Mouse (Mus musculus): ENCODE results near the gene Adcy1. TPM values are rescaled to one million over a fixed set of nuclear protein-coding genes. Genes with fewer than 3 reads are reported as not detected.

The Adcy1 gene
- polyA plus RNA-seq, 1 experiment from 2014 or later, result 0.79 TPM

DNA sequence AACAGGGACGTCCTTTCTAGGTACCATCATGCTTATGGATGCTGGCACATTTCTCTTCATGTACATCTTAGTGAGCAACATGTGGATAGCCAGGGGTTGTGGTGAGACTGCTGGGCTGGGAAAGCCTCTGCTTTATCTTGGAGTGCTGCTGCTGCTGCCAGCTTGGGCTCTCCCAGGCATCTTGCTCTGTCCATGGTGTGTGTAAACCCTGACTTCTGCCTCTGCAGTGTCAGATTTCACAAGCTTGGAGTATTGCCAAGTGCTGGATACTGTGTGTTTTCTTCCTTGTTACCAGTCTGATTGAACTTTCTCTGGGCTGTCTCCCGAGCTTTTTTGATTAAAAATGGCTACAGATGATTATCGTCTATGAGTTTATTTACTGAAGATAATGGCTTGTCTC, 79.4 kb downstream of the Adcy1 start:
- 16% methylated on average over 3 of the region's 3 CpGs for WGBS
- H3K27ac ChIP-seq, result no peak overlapping the region
- no peaks in the 10 kb centered on the region for H3K27me3 ChIP-seq
- no peaks in the 10 kb centered on the region for H3K36me3 ChIP-seq
- peak; percentile 77; the same call in 1 of the 2 replicates for ATAC-seq (ENCODE audit: borderline replicate concordance, extremely low read depth, low FRiP score, low TSS enrichment)
- H3K4me2 ChIP-seq, result no peak overlapping the region
- no peak overlapping the region for H3K4me3 ChIP-seq
- H3K4me1 ChIP-seq, result peaks cover 13% of the 10 kb centered on the region
- no peak overlapping the region for H3K9ac ChIP-seq
- no peaks in the 10 kb centered on the region for H3K9me3 ChIP-seq

DNA sequence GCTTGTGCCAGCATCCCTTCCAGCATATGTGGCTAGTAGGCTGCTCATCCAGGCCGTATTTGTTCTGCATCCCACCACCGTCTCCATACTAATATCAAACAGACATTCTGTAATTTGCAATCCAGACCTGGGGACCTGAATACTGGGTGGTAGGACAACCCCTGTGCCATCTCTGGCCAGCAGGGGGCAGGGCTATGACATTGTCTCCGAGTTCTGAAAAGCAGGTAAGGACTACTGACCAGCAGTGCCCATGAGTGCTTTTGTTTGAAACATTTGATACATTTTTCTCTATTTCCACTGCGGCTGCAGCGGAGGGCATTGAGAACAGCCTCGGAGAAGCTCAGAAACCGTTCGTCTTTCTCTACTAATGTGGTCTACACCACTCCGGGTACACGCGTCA, 81.1 kb downstream of the Adcy1 start:
- H3K4me3 ChIP-seq, result no peak overlapping the region
- H3K9ac ChIP-seq, result no peak overlapping the region
- no peaks in the 10 kb centered on the region for H3K36me3 ChIP-seq
- peaks cover 13% of the 10 kb centered on the region for H3K4me1 ChIP-seq
- H3K27me3 ChIP-seq, result no peaks in the 10 kb centered on the region
- ATAC-seq (ENCODE audit: borderline replicate concordance, extremely low read depth, low FRiP score, low TSS enrichment), result no peak
- 84% methylated on average over 11 of the region's 11 CpGs for WGBS
- H3K27ac ChIP-seq, result no peak overlapping the region
- no peaks in the 10 kb centered on the region for H3K9me3 ChIP-seq
- H3K4me2 ChIP-seq, result no peak overlapping the region

DNA sequence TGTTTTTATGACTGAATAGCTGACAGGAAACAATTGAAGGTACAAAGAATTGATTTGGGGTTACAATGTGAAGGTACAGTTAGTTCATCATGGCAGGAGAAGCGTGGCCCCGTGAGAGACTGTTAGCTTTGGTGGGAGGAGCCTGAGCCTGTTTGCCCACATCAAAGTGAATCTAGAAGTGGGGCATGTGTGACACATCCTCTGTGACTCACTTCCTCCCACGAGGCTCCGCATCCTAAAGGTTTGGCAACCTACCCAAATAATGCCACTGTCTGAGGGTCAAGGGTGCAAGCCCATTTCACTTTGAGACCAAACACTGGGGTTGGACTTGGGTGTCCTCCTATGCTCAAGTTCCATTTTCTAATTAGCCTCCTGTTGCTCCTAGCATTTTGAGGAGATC, 81.9 kb downstream of the Adcy1 start:
- no peaks in the 10 kb centered on the region for H3K36me3 ChIP-seq
- 37% methylated on average over 4 of the region's 4 CpGs for WGBS
- H3K4me1 ChIP-seq, result peaks cover 13% of the 10 kb centered on the region
- H3K4me2 ChIP-seq, result no peak overlapping the region
- H3K27ac ChIP-seq, result no peak overlapping the region
- no peaks in the 10 kb centered on the region for H3K27me3 ChIP-seq
- no peak for ATAC-seq (ENCODE audit: borderline replicate concordance, extremely low read depth, low FRiP score, low TSS enrichment)
- H3K9ac ChIP-seq, result no peak overlapping the region
- H3K9me3 ChIP-seq, result no peaks in the 10 kb centered on the region
- H3K4me3 ChIP-seq, result no peak overlapping the region

DNA sequence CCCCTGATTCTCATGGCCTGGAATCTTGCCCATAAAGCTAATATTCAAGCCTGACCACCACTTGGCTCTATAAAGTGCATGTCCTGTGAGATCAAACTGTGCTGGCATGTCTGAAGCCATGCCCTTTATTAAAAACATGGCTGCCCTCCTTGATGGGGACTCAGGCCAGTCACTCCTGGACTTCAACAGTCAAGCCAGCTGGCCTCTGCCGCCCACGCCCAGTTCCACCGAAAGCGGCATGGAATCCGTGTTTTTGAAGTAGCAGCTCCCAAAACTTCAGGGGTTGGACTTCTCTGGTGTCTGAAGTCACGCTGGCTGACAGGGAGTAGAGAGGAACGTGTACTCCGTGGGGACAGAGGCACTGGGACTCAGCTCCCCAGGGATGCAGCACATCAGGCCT, 84.2 kb downstream of the Adcy1 start:
- ATAC-seq (ENCODE audit: borderline replicate concordance, extremely low read depth, low FRiP score, low TSS enrichment), result no peak
- WGBS, result 79% methylated on average over 8 of the region's 8 CpGs
- no peaks in the 10 kb centered on the region for H3K27me3 ChIP-seq

DNA sequence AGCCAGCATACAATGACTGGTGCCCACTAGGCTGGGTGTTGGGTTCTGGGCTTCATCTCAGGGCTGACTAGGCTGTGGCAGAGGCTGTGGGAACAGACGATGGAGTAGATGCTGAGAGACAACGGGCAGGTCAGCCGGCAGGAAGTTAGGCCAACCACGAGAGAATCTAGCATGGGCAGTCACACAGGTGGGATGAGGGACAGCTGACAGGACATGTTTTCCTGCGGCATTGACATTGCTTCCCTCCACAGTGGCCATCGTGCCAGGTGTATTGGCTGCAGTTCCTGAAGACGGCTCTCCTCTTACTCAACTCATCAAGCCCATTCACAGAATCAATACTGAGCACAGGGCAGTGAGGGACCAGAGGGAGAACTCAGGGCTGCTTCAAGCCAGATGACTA, 84.7 kb downstream of the Adcy1 start:
- Histone ChIP-seq H3K27me3 (no peaks in the 10 kb centered on the region), H3K9me3 (no peaks in the 10 kb centered on the region), H3K4me3 (no peak overlapping the region), H3K4me1 (no peaks in the 10 kb centered on the region; the same call in 1 of the 2 replicates), H3K4me2 (no peak overlapping the region), H3K27ac (no peak overlapping the region), H3K9ac (no peak overlapping the region), H3K36me3 (no peaks in the 10 kb centered on the region)
- WGBS, result 90% methylated on average over 7 of the region's 7 CpGs
- no peak for ATAC-seq (ENCODE audit: borderline replicate concordance, extremely low read depth, low FRiP score, low TSS enrichment)

More for the DNA sequence above, 84.2 kb downstream of the Adcy1 start:
- peaks cover 4% of the 10 kb centered on the region for H3K4me1 ChIP-seq
- H3K4me2 ChIP-seq, result no peak overlapping the region
- H3K9me3 ChIP-seq, result no peaks in the 10 kb centered on the region
- no peak overlapping the region for H3K27ac ChIP-seq
- H3K36me3 ChIP-seq, result no peaks in the 10 kb centered on the region
- H3K4me3 ChIP-seq, result no peak overlapping the region
- H3K9ac ChIP-seq, result no peak overlapping the region

DNA sequence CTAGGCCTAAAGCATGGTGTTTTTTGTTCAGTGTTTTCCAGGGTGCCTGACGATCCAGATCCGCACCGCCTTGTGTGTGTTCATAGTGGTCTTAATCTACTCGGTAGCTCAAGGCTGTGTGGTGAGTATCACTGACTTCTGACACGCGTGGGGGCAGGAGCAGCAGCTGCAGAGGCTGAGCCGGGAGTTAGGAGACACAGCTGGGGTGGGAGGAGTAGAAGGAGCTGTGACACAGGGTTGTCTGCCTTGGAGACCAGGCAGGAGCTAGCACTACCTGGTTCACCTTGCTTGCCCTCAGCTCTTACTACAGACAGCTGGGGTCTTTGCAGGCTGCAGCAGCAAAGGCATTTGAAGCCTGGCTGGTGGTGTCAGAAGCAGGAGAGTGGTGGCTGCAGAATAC, 86.2 kb downstream of the Adcy1 start:
- no peak for ATAC-seq (ENCODE audit: borderline replicate concordance, extremely low read depth, low FRiP score, low TSS enrichment)
- no peak overlapping the region for H3K27ac ChIP-seq
- no peak overlapping the region for H3K9ac ChIP-seq
- H3K4me1 ChIP-seq, result no peaks in the 10 kb centered on the region
- no peaks in the 10 kb centered on the region for H3K27me3 ChIP-seq
- H3K4me3 ChIP-seq, result no peak overlapping the region
- no peaks in the 10 kb centered on the region for H3K36me3 ChIP-seq
- H3K4me2 ChIP-seq, result no peak overlapping the region
- no peaks in the 10 kb centered on the region for H3K9me3 ChIP-seq
- WGBS, result 68% methylated on average over 7 of the region's 7 CpGs

DNA sequence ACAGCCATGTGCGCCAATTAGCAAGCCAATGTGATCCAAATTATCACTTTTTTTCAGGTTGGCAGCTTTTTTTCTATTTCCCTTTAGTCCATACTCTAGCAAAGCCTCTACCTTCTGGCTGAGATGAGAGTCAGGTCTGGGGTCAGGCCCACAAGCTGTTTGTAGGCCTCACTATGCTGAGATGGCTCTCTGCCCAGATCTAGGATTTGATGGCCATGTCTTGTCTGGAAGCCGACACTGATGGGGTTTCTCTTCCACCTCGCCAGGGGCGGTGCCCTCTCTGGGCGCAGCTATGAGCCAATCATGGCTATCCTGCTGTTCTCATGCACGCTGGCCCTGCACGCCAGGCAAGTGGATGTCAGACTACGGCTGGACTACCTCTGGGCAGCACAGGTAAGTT, 87.2 kb downstream of the Adcy1 start:
- Histone ChIP-seq H3K27ac (no peak overlapping the region), H3K4me2 (no peak overlapping the region), H3K4me1 (no peaks in the 10 kb centered on the region), H3K36me3 (no peaks in the 10 kb centered on the region), H3K27me3 (no peaks in the 10 kb centered on the region), H3K9ac (no peak overlapping the region), H3K4me3 (no peak overlapping the region), H3K9me3 (no peaks in the 10 kb centered on the region)
- ATAC-seq (ENCODE audit: borderline replicate concordance, extremely low read depth, low FRiP score, low TSS enrichment), result no peak
- 88% methylated on average over 8 of the region's 8 CpGs for WGBS

DNA sequence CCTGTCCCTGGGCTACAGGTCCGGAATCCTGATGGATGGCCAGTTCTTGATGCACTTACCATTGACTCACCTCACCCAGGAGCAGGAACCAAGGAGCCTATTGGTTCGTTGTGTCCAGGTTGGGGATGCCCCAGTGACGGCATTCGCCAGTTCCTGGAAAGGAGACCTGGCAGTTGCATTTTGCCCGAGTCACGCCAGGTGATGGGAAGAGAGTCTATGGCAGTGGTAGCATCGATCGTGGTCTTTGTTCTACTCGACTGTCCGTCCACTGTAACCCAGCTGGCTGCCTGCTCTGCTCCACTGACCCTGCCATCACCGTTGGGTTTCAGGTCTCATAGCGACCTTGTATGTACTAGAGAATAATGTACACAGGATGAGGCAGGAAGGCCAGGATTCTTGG, 89.1 kb downstream of the Adcy1 start:
- Histone ChIP-seq H3K4me3 (no peak overlapping the region), H3K4me1 (no peaks in the 10 kb centered on the region), H3K27me3 (no peaks in the 10 kb centered on the region), H3K9me3 (no peaks in the 10 kb centered on the region), H3K4me2 (no peak overlapping the region), H3K9ac (no peak overlapping the region), H3K27ac (no peak overlapping the region), H3K36me3 (no peaks in the 10 kb centered on the region)
- 93% methylated on average over 12 of the region's 12 CpGs for WGBS
- ATAC-seq (ENCODE audit: borderline replicate concordance, extremely low read depth, low FRiP score, low TSS enrichment), result no peak

DNA sequence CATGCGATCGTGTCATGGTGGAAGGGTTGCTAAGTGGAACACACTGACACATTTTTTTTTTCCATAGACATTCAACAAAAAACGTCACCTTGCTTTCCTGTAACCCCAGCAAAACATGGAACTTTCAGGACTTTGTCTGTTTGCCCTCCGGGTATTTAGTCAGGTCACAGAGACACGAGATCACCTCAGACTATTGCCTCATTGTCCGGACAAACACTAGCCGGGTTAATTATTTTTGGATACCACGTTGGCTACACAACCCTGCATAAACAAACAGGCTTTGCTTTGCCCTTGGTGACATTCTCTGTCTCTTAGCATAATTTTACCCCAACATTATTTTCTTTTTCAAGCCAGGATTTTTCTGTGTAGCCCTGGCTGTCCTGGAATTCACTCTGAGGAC, 89.8 kb downstream of the Adcy1 start:
- 66% methylated on average over 8 of the region's 8 CpGs for WGBS
- Histone ChIP-seq H3K9me3 (no peaks in the 10 kb centered on the region), H3K9ac (no peak overlapping the region), H3K27ac (no peak overlapping the region), H3K4me3 (no peak overlapping the region), H3K36me3 (no peaks in the 10 kb centered on the region), H3K27me3 (no peaks in the 10 kb centered on the region), H3K4me2 (no peak overlapping the region), H3K4me1 (no peaks in the 10 kb centered on the region)
- no peak for ATAC-seq (ENCODE audit: borderline replicate concordance, extremely low read depth, low FRiP score, low TSS enrichment)

DNA sequence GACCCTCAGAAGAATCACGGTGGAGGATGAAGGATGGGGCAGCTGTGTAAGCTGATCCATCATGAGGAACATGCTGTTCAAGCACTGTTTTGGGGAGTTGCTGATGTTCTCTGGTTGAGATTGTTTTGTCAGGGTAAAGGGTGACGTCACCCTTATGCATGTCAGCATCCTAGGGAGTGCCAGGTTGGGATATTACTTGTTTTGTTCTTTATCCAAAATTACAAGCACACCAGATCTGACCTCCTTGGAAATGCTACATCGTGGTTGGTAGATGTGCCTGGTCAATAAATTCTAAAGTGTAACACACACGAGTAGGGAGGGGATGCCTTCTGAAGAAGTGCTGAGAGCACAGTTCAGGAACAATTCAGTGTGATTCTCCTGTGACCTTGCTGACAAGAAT, 93.1 kb downstream of the Adcy1 start:
- 44% methylated on average over 4 of the region's 4 CpGs for WGBS
- no peak overlapping the region for H3K9ac ChIP-seq
- H3K9me3 ChIP-seq, result no peaks in the 10 kb centered on the region
- H3K4me2 ChIP-seq, result no peak overlapping the region
- H3K27ac ChIP-seq, result no peak overlapping the region
- H3K27me3 ChIP-seq, result no peaks in the 10 kb centered on the region
- no peak overlapping the region for H3K4me3 ChIP-seq
- H3K36me3 ChIP-seq, result no peaks in the 10 kb centered on the region
- peaks cover 16% of the 10 kb centered on the region for H3K4me1 ChIP-seq
- ATAC-seq (ENCODE audit: borderline replicate concordance, extremely low read depth, low FRiP score, low TSS enrichment), result no peak

DNA sequence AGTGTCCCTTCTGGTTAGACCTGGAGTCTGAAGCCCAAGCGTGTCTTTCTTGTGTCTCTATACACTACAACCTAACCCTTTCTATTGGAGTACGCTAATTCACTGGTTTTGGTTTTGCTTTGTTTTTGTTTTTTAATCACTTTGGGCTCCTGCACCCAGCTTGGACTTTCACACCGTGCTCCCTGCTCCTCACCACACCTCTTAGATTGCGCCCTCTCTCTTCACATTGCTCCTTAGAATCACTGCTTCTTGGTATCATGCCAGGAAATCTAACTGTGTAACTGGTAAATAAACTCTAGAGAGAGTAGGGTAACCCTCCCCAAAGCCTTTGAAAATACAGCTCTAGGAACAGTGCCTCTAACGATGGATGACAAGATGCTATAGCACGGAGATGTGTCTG, 94.9 kb downstream of the Adcy1 start:
- no peak overlapping the region for H3K9ac ChIP-seq
- no peaks in the 10 kb centered on the region for H3K27me3 ChIP-seq
- no peak overlapping the region for H3K4me2 ChIP-seq
- no peaks in the 10 kb centered on the region for H3K9me3 ChIP-seq
- peaks cover 16% of the 10 kb centered on the region for H3K4me1 ChIP-seq
- WGBS, result 73% methylated on average over 6 of the region's 6 CpGs
- no peak overlapping the region for H3K4me3 ChIP-seq
- ATAC-seq (ENCODE audit: borderline replicate concordance, extremely low read depth, low FRiP score, low TSS enrichment), result no peak
- H3K27ac ChIP-seq, result no peak overlapping the region
- H3K36me3 ChIP-seq, result no peaks in the 10 kb centered on the region

DNA sequence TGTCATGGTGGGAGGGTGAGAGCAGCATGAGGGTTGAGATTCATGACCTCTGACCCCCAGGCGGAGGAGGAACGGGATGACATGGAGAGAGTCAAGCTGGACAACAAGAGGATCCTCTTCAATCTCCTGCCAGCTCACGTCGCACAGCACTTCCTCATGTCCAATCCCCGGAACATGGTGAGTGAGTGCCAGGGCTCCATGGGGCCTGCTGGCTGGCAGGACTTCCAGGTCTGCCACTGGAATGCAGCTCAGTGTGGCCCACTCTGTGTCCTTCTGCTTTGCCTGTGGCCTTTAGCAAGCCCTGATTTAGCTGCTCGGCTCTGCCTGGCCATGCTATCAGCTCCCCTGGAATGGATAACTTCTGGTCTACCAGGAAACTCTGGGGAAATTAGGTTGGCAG, 96.9 kb downstream of the Adcy1 start:
- no peak overlapping the region for H3K4me3 ChIP-seq
- peak overlapping the region; percentile 46; the same call in 1 of the 2 replicates for H3K27ac ChIP-seq
- H3K9ac ChIP-seq, result no peak overlapping the region
- peaks cover 16% of the 10 kb centered on the region for H3K4me1 ChIP-seq
- ATAC-seq (ENCODE audit: borderline replicate concordance, extremely low read depth, low FRiP score, low TSS enrichment), result peak; percentile 3; the same call in 1 of the 2 replicates
- H3K4me2 ChIP-seq, result no peak overlapping the region
- no peaks in the 10 kb centered on the region for H3K9me3 ChIP-seq
- 44% methylated on average over 6 of the region's 6 CpGs for WGBS
- no peaks in the 10 kb centered on the region for H3K27me3 ChIP-seq
- no peaks in the 10 kb centered on the region for H3K36me3 ChIP-seq

DNA sequence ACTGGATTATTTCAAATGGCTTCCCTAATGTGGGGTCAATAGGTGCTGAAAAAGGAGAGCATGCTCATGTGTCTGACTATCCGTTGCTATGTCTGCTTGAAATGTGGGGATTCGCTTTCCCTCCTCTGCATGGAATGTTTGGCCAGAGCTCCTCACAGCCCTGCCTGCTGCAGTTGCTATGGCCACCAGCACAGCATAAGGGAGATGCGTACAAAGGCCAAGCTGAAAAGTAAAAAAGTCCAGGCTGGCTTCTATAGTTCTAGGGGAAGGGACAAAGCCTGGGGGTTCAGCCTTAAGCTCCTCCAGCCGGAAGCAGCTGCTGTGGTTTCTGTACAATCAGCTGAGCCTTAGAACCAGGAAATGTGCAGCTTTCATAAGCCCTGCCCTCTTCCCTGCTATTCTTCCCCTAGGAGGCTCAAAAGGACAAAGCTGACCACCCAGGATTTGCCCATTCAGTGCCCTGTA, 97.4 kb downstream of the Adcy1 start:
- Histone ChIP-seq H3K27me3 (no peaks in the 10 kb centered on the region), H3K4me2 (no peak overlapping the region), H3K36me3 (no peaks in the 10 kb centered on the region), H3K4me3 (no peak overlapping the region), H3K27ac (peak overlapping the region; percentile 46; the same call in 1 of the 2 replicates), H3K9ac (no peak overlapping the region), H3K9me3 (no peaks in the 10 kb centered on the region), H3K4me1 (peaks cover 16% of the 10 kb centered on the region)
- peak; percentile 76 for ATAC-seq (ENCODE audit: borderline replicate concordance, extremely low read depth, low FRiP score, low TSS enrichment)
- WGBS, result 32% methylated on average over 4 of the region's 4 CpGs
